ENCODE assay signal across 8 mouse cellular contexts in genomic region chr8:46547245-46547644, GRCm38 (mm10). TPM values are rescaled to one million over a fixed set of nuclear protein-coding genes. Genes with fewer than 3 reads are reported as not detected.
DNase-seq lines count a peak whose midpoint lies in the region; ATAC-seq lines count a peak whose summit lies in the region.

No protein-coding gene starts in this region.

- ATAC-seq in cerebellum, adult (ENCODE audit: insufficient number of reproducible peaks, low FRiP score, low TSS enrichment): no peak
- ATAC-seq in erythroblast, adult 5-6 weeks (replicated peaks; ENCODE audit: low FRiP score, poor library complexity, severe bottlenecking): peak; percentile 52
- peak; percentile 25 for ATAC-seq in megakaryocyte-erythroid progenitor cell, adult 5-6 weeks (replicated peaks; ENCODE audit: low FRiP score, low TSS enrichment, poor library complexity, severe bottlenecking)

- DNase-seq in cerebellum, adult 11 months: peak; percentile 27
- peak; percentile 35 for DNase-seq in thymus, postnatal 14 days
- no peak for DNase-seq in thymus, adult 18-20 months
- DNase-seq in kidney, postnatal 10 days: peak; percentile 71
- DNase-seq in gastrocnemius, postnatal 10 days: no peak

RNA-seq across cellular contexts. Expression of gene Cenpu, which starts 4.6 kb away (rescaled TPM):
- total RNA-seq in erythroblast, adult 5-6 weeks (2015; ENCODE audit: low replicate concordance): 6.5 and 19.4 TPM in 2 replicates
- total RNA-seq in erythroblast, adult 5-6 weeks (2017; ENCODE audit: low replicate concordance): 30.5 and 31.9 TPM in 2 replicates
- total RNA-seq in megakaryocyte-erythroid progenitor cell, adult 5-6 weeks (2014; fragmentation: Nextera tagmentation): 43.9 and 56.0 TPM in 2 replicates
- 94.8 and 107 TPM in 2 replicates for total RNA-seq in megakaryocyte-erythroid progenitor cell, adult 5-6 weeks (2017)
- total RNA-seq in gastrocnemius, postnatal 10 days (2021): 1 to 10 TPM; 2.1 to 2.5 TPM

Comparison
In these comparisons a context has a peak if more than half of its experiments do, and no peak if none do; other contexts are left out.
1. DNase-seq: peak in cerebellum, adult 11 months (single experiment), thymus, postnatal 14 days (single experiment) and kidney, postnatal 10 days (single experiment); none in thymus, adult 18-20 months (0 of 2) and gastrocnemius, postnatal 10 days (single experiment).